Mouse (Mus musculus) urinary bladder, postnatal 36 days (tissue): ENCODE measurements at regions not wholly inside any gene's neighbourhood (a gene's known extent, or its start where the extent isn't known, plus 50 kb on each side); places are given as distances from the start of the nearest gene placed in this dataset.
"Not testable (repeated sequence)": the region's sequence is repeated elsewhere in the genome, so short reads cannot be mapped to it uniquely, and the experiment has no call there.

Experiments
- DNase-seq, 2 experiments: peaks; one replicate each; pipeline ENCODE4 v3.0.0; 2022; ENCODE audit warnings: low spot score in 2 of 2, mixed read lengths in 1 of 2

- DNase-seq = no peak
Measured at GRCm38 (mm10) chr5:14309981-14310380, 204.7 kb upstream of the Pclo start.

DNA sequence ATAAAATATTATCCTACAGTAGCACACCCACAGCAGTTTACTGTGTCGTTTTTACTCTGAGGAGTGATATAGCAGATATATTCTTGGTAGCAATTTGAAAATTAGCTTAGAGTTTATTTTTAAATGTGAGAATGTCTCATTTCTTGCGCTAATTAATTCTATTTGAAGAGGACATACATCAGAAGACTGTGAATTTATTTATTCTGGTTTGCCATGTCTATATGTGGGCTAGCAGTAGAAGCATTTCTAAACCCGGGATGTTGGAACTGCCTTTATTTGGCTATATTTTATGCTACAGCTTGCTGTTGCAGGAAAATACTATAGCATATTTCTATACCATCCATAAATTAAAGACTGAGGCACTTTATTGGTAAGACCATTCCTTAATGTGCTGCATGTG lies 203.0 kb upstream of the Pclo start:
- no peak for DNase-seq

DNA sequence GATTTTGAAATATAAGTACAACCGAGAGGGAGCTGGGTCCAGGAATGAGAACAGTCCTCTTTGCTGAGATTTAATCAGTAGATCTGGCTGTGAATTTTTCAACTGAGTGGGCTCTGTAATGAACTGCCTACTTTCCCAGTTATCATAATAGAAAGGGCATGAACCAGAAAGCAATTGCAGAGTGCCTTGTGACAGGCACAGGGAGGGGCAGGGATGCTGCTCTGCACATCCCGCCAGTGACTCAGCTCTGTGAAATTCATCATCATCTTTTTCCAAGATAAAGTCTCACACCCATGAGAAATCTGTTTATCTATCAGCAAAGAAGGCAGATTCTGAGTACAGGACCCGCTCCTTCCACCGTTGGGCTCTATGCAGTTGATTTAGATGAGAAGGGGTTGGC lies 194.5 kb upstream of the Pclo start:
- no peak for DNase-seq

- no peak for DNase-seq
Measured at GRCm38 (mm10) chr5:14322000-14322399, 192.7 kb upstream of the Pclo start.

DNA sequence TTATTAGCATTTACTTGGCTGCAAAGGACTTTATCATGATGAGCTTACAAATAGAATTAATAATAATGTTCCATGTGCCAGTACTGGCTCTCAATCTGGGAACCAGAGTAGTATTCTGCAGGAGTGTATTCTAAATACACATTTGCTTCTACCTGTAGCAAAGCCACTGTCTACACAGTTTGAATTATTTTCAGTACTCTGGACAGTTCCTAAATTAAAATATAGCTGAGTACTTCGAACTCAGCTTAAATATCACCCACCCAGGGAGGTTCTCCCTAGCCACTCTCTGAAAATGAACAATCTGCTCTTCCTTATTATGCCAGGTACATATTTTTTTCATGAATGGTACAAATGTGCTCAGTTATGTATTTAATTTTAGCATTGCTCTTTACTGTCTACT lies 154.3 kb upstream of the Pclo start:
- DNase-seq = no peak

GRCm38 (mm10) chr5:14389184-14389890 lies 125.4 kb upstream of the Pclo start:
- DNase-seq = peak; percentile 8 to 12

DNA sequence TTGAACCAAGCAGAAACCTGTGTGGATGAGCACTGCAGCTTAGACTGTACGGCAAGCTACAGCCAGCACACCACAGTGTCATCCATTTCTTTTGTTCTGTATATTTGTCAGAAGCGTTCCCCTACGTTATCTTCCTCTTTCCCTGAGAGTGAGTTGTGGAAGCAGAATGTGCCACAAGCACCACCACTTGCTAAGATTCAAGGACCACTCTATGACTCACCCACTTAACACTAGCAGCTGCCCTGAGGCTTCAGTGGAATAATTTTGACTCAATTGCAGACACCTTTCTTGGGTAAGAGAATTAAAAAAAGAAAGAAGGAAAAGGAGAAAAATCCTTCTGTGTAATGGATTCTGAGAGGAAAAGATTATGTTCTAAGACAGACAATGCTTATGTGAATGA lies 122.9 kb upstream of the Pclo start:
- DNase-seq = no peak

GRCm38 (mm10) chr5:14403381-14403780 lies 111.3 kb upstream of the Pclo start:
- not testable (repeated sequence) for DNase-seq

- DNase-seq = no peak
Measured at GRCm38 (mm10) chr5:14404344-14404743, 110.4 kb upstream of the Pclo start.

DNA sequence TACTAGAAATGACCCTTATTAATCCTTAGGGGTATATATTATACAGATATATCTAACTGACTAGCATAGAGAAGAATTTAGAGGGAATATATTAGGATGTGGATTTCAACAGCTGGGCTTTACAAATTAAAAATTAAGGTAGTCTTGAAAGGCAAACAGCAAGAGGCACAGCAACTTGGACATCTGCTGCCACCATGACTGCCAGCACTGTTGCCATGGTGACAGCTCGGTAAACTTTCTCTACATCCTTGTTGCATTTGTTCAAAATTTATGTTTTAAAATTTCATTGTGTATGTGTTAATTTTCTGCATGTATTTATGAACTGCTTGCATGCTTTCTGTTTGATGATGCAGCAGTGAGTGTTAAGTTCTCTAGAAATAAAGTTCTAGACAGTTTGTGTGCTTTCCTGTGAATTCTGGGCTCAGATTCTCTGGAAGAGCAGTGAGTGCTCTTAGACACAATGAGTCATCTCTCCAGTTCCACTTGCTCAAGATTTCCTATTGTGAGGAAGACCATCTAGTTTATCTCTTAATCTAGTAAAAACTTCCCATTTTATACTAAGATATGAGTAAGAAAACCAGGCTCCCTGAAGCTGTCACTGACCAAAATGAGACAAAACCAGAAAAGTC lies 99.4 kb upstream of the Pclo start:
- DNase-seq = no peak

DNA sequence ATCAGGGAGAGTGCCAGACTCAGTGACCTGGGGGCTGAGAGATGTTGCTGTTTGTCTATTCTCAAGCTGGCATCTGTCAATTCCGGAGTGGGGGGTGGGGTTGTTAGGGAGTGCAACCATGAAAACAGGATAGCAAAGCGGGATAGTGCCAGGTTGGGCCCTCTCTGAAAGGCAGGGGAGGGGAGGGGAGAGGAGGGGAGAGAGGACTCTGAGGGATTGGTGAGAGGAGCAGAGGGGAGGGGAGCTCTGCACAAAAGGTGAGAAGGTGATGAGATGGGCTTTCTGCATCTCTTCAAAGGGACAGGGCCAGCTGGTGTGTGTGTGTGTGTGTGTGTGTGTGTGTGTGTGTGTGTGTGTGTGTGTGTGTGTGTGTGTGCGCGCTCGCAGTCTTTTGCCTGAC lies 61.6 kb upstream of the Pclo start:
- DNase-seq = no peak
